Mouse (Mus musculus) erythroblast, adult 5-6 weeks (primary cell): ENCODE results near the gene Cdh7. TPM values are rescaled to one million over a fixed set of nuclear protein-coding genes. Genes with fewer than 3 reads are reported as not detected.
"Not testable (repeated sequence)": the region's sequence is repeated elsewhere in the genome, so short reads cannot be mapped to it uniquely, and the experiment has no call there.

Experiments
- ATAC-seq: replicated peaks from 2 replicates; pipeline ENCODE4 v1.8.0; 2016; ENCODE audit warnings: moderate number of reproducible peaks, mild to moderate bottlenecking, moderate TSS enrichment, inconsistent platforms; ENCODE audit not compliant: poor library complexity, low FRiP score, severe bottlenecking
- total RNA-seq, 2 experiments: library from RNA; stranded (forward) in 1 of 2; stranded (reverse) in 1 of 2; fragments of 150-400 nt in 1 of 2; fragments of 200-764, 138-1000 nt in 1 of 2; gene quantifications; 2 replicates each; pipeline versions ENCODE4 v1.2.3 to v1.2.4; 2015 to 2017; ENCODE audit warnings: low replicate concordance in 2 of 2

The Cdh7 gene
- total RNA-seq (2015; ENCODE audit: low replicate concordance) (0.21 TPM in 1 of 2 replicates, not detected in the other), total RNA-seq (2017; ENCODE audit: low replicate concordance) (0.28 and 1.4 TPM in 2 replicates)

DNA sequence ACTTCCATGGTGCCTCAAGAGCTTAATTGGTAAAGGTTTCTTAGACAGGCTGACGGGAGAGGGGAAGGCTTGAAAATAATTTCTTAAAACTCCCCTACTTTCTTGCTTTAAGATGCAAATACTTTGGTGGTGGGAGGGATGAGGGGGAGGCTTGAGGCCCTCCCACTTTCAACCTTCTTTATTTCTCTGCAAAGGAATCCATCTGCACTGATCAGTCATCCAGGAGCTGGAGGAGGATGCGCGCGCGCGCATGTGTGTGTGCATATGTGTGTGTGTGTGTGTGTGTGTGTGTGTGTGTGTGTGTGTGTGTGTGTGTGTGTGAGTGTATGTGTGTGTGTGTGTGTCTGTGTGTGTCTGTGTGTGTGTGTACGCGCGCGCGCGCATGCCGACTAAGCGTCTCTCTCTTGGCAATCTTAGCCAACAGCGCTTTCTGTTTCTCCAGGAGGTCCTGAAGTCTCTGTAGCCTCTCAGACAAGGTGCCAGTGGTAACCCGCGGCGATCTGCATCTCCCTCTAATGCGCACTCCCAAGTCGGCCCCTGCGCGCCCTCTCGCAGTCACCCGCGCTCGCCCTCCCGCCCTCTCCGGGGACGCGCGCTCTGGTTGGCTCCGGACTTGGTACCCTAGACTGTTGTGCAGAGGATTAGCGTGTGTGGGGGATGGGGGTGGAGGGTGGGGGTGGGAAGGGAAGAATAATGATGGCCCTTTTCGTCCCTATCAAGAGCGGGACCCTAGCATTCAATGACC is at the start of gene Cdh7:
Gene Cdh7 (plus strand): TSS at position 368 of the 745 bp plus-strand sequence.
- no peak for ATAC-seq

DNA sequence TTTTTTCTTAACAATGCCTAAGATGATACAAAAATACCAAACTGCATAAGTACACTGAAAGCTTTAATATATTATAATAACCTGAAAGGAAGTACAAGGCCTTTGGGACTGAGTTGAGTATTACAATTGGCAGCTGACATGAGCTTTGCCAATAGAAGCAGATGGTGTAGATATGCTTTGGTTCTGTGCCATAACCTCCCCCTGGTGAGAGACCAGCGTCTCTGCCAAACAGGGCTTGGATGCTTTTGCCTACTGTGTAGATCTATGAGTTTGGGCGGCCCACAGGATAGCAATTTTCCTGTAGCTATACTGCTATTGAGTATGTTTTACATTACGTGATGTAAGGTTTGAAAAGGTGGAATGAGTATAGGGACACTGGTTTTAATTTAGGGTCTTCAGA is 49.6 kb upstream of the Cdh7 start:
- ATAC-seq, result no peak

DNA sequence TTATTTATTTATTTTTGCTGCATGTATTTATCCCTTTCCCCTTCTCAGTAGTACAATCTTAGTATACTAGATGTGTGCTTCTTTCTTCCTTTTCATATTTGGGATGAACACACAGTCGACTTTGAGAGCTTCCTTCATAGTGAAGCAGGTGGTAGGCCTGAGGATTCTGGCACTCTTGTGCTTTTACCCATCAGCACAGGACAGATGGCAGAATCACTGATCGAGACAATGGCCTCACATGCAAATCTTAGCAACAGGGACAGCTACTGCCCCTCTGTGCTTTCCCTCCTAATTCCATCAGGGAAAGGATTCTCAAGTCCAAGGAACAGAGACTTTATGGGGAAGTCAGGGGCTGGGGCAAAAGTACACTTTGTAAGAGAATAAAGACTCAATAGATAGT is 33.7 kb upstream of the Cdh7 start:
- ATAC-seq, result no peak

DNA sequence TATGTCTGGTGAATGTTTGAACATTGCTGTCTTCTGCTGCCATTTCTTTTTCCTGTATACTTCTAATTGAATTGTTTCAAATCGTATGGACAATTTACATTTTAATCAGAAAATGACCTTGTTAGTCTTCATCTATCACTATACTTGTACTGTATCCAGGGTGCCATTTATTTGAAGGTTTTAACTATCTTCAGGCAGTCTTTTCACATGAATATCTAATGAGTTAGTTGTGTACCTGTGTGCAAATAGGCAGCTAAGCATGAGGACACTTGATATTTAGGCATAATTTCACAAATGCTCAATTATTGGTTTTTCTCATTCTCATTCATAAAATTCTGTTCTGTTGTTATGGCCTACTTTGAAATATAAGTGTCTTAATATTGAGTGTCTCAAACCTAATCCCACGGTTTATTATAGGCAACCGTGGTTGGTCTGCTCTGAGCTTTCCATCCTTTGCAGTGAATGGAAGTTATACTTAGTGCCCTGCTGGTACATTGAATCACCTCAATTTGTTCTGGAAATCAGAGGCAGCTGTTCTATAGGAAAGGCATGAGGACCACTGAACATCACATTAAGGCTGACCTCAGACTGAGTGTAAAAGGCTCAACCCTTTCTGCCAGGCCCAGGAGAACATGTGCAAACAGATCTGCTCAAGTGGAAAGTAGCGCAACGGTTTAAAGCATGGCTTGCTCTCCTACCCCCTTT is 10.4 kb upstream of the Cdh7 start:
- ATAC-seq, result no peak

DNA sequence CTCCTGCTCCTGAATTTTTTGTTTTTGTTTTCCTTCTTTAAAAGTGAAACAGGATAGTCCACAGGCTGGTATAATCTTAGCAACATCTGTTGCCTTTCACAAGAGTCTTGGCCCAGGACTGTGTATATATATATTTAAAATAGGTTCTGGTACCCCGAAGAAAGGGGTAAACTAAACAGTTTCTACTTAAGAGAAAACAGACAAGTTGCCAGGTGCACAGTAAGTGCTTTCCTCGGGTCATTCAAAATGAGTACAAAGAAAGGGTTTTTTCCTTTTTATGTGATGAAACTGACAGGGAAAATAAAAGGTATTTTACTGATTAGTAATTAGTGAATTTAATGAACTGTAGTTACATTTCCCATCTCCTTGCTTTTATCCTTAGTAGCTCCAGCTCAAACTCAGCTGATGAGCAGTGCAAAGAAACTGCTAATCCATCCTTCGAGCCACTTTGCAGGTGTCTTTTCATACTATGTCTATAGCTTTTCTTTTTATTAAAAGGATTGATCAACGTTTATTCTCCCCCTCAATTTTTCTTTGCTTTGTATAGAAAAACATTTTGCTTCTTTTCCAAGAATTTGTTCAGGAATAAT is 9.7 kb upstream of the Cdh7 start:
- ATAC-seq, result no peak

DNA sequence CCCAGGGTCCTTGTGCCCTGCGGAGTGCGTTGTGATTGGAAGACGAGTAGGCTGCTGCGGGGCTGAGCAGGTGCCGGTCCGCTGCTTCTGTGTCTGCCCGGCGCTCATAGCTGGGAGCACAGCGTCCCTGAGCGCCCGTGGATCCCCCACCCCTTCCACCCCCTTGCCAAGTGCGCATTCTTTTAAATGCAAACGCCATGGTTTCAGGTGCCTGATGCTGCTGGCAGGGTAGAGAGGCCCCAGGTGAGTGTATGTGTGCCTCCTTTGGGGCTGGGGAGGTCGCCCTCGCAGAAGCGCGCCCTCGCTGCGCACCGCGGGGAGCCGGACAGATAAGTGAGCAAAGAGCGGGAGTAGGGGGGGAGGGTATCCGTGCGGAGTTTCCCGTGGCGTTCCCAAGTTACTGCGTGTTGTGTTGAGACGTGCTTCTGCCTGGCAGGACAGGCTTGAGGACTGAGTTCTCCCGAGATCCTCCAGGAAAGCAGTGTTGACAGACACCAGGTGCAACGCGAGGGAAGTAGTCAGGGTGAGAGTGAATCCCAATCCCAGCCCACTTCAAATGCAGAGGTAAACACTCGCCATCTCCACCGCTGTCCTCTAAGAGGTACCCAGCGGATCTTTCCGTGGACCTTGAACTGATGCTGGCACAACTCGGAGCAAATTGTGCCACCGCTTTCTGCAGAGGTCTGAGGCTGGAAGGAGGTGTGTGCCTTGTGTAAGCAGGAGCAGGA is 742 bp downstream of the Cdh7 start:
- ATAC-seq, result no peak

DNA sequence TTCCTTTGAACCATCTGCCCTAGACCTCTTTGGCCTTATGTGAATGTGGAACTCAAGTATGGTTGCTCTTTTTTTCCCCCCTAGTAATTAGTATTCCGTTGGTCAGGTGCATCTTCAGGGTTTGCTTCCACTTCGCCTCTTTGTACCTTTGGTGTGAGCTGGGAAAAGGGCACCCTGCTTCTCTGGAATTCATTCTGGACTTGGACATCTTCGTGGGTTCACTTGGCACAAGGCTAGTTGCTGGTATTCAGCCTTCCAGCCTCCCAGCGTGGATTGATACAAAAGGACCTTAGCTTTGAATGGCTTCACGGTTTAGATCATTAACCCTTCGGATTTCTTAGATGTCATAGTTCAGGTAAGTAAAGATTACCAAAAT is 1.3 kb downstream of the Cdh7 start:
- ATAC-seq, result no peak

DNA sequence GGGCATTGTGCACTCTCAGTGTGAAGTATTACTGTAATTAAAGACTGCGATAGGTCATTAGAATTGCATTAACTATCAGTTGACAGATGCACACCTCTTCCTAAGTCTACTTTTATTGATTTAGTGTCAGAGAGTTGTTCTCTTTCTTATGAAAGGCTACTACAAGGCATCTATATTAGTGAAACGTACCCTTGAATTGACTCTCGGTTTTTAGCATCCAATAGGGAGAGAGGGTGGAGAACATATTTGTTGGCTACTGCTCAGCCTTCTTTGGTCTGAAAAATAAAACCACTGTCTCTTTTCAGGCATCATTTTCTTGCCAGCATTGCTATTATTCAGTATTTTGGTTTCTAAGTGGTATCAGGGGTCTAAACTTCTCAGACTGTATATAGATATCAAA is 2.5 kb downstream of the Cdh7 start:
- no peak for ATAC-seq

DNA sequence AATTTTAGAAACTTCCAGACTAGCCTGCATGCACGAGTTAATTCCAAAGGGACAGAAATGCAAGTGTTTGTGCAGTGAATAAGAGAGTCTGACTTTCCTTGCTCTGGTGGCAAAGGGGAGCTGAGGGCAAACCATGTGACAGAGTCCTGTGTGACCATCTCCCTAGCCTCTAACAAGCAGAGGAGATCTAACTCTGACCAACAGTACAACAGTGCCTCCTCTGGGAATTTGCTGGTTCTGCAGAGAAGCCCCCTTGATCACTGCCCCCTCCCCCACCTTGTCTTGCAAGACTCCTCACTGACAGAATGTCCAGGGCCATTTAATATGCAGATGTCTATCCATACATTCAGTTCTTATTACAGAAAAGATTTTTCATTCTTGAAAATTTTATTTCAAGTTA is 3.2 kb downstream of the Cdh7 start:
- no peak for ATAC-seq

DNA sequence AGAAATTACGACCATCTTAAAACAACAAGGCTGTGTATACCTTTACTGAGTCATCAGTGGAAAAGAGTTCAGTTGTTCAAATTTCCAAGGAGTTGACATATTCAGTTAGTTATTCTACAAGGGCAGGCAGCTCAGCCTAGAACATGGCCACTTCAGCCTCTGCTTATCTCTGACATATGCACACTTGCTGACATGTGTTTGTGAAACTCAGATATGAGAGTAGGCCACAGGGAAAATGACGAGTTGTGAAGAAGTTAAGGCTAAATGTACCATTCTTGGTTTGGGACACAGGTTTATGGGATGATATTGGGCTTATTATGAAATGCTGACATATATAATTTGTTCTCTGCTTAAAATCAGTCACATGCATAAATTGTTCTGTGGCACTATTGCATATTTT is 7.3 kb downstream of the Cdh7 start:
- ATAC-seq, result no peak

DNA sequence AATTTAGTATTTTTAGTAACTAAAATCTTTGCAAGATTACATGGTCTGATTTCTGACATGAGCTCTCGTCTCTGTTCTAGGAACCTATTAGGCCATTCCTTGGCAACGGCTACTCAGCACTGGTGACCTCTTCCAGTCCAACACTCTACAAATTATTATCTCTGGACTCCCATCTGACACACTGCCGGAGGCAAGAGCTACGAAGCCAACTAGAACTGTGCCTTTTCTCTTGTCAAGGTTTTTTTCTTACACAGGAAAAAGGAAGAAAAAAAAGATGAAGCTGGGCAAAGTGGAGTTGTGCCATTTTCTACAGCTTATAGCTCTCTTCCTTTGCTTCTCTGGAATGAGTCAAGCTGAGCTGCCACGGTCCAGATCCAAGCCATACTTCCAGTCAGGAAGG is 11.7 kb downstream of the Cdh7 start:
- ATAC-seq, result no peak

DNA sequence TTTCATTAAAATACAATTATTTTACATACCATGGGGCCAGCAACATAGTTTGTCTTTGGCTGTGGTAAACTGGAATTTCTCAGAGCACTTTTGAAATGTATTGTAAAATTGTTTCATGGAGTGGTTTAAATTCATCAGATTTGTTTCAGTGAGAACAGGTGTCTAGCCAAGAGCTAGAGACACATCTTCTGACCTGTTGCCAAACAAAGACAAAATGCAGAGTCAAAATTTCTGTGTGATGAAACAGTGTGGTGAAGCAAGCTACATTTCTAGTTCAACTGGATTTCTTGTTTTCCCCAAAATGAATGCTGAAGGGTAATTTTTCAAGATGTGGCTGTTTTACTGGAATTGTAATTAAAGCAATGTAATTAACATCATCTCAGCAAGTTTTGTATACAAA is 22.2 kb downstream of the Cdh7 start:
- no peak for ATAC-seq

DNA sequence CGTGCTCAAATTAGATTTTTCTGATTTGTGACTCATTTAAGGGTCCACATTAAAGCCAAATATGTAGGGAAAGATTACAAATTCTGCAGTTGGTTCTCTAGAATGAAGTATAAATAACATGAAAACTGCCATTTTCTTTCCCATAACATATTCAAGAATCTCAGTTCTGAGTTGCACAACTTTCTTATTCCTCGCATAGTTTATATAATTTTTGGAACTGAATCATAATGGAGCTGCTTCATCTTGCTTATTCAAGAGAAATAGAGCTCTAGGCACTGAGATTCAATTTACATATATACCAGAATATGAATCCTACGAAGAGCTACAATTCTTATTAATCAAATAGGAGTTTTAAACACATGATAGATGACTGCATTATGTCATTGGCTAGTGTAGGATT is 22.8 kb downstream of the Cdh7 start:
- no peak for ATAC-seq

DNA sequence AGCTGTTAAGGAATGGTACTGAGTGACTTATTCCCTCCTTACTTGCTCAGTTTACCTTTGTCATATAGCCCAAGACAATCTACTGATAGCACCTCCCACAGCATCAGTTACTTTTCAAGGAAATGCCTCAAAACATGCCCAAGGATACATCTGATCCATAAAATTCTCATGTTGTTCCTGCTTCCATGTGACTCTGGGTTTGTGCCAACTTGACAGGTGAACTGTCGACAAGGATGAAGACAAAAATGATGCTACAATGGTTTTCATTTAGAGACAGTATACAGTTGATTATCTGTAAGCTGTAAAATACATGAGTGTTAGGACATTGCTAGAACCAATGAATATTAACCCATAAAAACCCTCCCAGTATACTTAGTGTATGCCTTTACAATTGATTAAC is 29.9 kb downstream of the Cdh7 start:
- ATAC-seq, result no peak

DNA sequence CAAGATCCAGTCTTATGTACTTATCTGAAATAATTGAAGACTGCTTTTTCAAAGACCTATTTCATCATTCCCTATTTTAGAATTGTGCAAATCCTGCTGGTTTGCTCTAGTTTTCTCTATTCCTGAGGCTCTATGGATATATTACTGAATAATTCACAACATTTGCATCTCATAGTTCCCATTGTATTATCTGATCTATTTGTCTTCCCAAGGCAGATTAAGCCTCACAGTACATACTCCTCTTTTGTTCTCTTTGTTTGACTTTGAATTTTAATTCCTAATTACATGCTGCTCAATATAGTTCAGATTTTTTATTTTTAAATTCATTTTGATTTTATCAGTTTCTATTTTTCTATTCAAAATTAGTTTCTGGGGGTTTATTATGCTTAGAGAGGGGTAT is 74.1 kb downstream of the Cdh7 start:
- no peak for ATAC-seq

DNA sequence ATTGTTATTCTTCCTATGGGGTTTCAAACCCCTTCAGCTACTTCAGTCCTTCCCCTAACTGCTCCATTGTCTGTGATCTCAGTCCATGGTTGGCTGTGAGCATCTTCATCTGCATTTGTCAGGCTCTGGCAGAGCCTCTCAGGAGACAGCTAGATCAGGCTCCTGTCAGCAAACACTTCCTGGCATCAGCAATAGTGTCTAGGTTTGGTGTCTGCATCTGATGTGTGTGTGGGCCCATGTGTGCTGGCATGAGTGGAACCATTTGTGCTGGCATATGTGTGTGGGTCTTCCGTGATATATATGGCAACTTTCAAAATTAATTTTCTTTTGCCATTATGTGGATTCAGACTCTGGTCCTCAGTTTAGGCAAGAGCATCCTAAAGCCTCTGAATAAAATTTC is 85.2 kb downstream of the Cdh7 start:
- no peak for ATAC-seq

DNA sequence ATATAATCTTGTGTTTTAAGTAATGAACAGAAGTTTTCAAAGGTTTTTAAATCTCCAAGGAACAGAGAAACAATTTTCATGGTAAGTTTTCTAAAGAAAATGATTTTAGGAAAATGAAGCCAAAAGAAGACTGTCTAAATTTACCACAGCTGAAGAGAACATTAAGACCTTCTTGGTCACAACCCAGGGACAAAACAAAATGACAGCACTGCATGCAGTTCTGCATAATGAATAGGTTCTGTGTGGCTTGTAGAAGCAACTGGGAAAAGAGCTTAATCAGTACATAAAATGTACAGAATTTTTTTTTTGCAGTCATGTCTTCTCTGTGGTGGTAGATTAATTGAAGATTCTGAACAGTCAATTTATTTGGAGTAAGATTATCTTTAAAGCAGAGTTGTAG is 96.2 kb downstream of the Cdh7 start:
- ATAC-seq, result no peak

DNA sequence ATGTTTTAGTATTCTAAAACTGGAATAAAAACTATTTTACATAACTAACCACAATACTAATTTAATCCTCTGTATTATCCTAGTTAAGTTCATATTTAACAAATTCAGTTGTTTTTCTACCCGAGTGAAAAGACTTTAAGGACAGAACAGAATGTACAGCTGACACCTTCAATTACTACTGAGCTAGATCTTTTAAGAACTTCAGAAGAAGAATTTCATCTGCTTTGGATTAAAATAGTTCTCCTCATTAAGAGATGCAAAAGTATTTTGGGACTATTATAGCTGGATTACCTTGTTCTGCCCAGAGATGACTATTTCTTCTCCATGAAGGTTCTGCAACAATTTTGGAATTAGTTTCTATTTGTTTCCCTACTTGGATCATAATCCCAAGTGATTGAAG is 135.8 kb downstream of the Cdh7 start:
- ATAC-seq, result no peak

DNA sequence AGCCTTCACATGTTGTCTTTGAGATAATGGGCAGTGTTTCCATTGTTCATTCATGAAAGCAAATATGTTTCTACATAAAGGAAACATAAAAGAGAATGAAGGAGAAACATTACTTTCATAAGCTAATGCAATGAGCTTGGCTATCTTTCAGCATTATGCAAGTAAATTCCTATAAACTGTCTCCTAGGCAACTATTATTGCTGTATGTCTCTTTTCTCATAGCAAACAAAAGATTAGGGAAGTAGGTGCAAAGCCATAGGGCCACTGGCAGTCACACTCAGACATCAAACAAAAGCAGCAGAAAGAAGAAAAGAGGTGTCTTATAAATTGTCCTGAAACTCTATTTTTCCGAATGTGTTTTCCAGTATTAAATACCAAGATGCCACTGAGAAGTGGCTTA is 136.6 kb downstream of the Cdh7 start:
- ATAC-seq, result no peak

DNA sequence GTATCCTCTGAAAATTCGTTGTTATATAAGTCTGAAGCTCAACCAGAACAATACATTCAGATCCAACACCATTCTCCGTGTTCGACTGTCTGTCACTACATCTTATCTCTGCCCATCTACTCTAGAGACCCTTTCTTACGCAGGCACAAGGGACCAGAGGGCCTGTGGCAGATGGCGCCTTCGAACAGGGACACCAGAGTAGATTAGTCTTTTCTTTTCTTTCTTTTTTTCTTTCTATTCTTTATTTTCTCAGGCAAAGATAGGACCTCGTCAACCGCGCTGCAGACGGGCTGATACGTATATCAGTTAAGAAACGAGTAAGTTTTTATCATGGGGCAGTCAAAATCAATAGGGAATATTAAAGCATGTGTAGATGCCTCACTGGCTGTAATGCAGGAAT is 189.2 kb downstream of the Cdh7 start:
- ATAC-seq, result not testable (repeated sequence)
